Mouse (Mus musculus): ENCODE data around the gene Nacad. TPM values are rescaled to one million over a fixed set of nuclear protein-coding genes. Genes with fewer than 3 reads are reported as not detected.
A peak's percentile ranks its signal among the peaks of the same experiment; 100 is the strongest.
"Not testable (repeated sequence)": the region's sequence is repeated elsewhere in the genome, so short reads cannot be mapped to it uniquely, and the experiment has no call there.

Gene Nacad
- 0.96 TPM for polyA plus RNA-seq (2012; fragmentation: generic; extraction: Trizol)
- long read RNA-seq, experiment 1, result 0 reads
- long read RNA-seq, experiment 2, partial matches to known transcripts, result 1 of 2 reads
- long read RNA-seq, experiment 2, other reads (novel, unspliced or antisense), result 1 of 2 reads

DNA sequence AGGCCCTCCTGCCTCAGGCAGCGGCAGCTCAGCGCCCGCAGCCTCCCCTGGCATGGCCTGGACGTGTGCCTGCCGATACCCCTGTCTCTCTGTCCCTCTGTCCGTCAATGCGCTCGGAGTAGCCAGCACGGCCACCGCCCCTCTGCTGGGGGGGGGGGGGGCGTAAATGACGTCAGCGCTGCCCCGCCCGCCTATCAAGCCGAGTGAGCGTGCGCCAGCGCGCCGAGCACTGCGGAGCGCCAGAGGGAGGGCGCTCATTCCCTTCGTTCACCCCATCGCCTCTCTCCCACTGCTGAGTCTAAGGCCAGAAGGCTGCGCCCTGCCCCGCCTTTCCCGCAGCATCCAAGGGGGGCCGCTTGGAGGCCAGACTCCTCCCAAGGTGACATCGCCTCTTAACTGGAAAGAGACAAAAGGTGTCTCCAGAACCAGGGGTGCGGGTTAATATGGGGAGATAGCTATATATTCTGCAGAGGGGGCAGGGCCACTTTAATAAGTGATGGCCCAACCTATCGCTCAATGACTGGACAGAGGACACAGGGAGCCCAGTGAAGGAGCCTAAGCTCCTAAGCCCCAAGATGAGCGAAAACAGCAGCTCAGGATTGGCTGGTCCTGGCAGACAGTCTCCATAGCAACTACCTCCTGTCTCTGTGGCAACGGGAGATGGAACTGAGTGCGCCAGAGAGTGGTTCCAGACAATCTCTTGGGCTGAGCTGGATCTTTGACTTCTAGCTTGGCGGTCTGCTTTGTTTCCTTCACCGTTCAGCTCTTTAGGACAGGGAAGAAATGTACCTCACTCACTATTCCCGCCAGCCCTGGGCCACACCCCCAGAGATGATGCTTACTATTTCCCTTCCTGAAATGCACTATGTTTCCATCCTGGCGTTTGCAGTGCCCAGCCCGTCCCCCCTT, at the start of gene Nacad:
Gene Nacad (minus strand): TSS at position 563 of the 909 bp plus-strand sequence.
- H3ac ChIP-seq (ENCODE audit: control insufficient read depth, insufficient read length, low read depth), result no peak within 1 kb of the TSS
- no peaks in the 10 kb centered on the region for H3K79me2 ChIP-seq (ENCODE audit: control insufficient read depth, insufficient read depth)
- peaks cover 8% of the 10 kb centered on the region for H3K36me3 ChIP-seq (ENCODE audit: control insufficient read depth, insufficient read depth)
- TF ChIP-seq CTCF (IDR thresholded peaks at IDR 0.05; ENCODE audit: control insufficient read depth, insufficient read depth, insufficient read length) (no peak), USF1 (IDR thresholded peaks at IDR 0.05; ENCODE audit: low read depth) (no peak), MYOG (IDR thresholded peaks at IDR 0.05; ENCODE audit: control insufficient read depth, extremely low read depth, insufficient read length) (no peak), CEBPB (IDR thresholded peaks at IDR 0.05; ENCODE audit: low read depth) (no peak), FOSL1 (IDR thresholded peaks at IDR 0.05; ENCODE audit: insufficient read depth, low read length, poor library complexity, severe bottlenecking) (no peak), MAX (IDR thresholded peaks at IDR 0.05) (no peak), MYOD1 (IDR thresholded peaks at IDR 0.05; ENCODE audit: control insufficient read depth, insufficient read length, low read depth) (no peak)
- H3K4me3 ChIP-seq (ENCODE audit: insufficient read depth, poor library complexity, severe bottlenecking), result no peak within 1 kb of the TSS
- H3K27me3 ChIP-seq (ENCODE audit: control insufficient read depth, insufficient read depth, insufficient read length), result no peaks in the 10 kb centered on the region
- no peaks in the 10 kb centered on the region for H3K79me3 ChIP-seq (ENCODE audit: low read depth)

DNA sequence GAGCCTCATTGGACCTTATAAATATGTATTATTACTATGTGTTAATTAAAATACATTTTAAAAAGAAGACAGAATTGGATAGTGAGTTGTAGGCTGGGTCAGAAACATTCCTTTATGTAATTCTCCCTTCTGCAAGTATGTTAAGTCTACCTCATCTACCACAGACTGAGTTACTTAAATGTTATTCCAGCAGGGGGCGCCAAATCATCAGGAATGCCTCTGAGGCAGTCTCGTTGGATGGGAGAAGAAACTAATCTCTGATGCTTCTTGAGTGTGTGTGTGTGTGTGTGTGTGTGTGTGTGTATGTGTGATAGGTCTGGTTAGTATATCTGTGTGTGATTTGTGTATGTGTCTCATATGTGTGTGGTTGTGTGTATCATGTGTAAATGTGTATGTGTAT, 49.0 kb upstream of the Nacad start:
- Histone ChIP-seq H3K27me3 (ENCODE audit: control insufficient read depth, insufficient read depth, insufficient read length) (peaks cover 43% of the 10 kb centered on the region), H3K4me3 (ENCODE audit: insufficient read depth, poor library complexity, severe bottlenecking) (no peak overlapping the region), H3K79me3 (ENCODE audit: low read depth) (no peaks in the 10 kb centered on the region), H3K36me3 (ENCODE audit: control insufficient read depth, insufficient read depth) (no peaks in the 10 kb centered on the region), H3ac (ENCODE audit: control insufficient read depth, insufficient read length, low read depth) (no peak overlapping the region), H3K79me2 (ENCODE audit: control insufficient read depth, insufficient read depth) (no peaks in the 10 kb centered on the region)
- TF ChIP-seq FOSL1 (IDR thresholded peaks at IDR 0.05; ENCODE audit: insufficient read depth, low read length, poor library complexity, severe bottlenecking), result no peak
- TF ChIP-seq CTCF (IDR thresholded peaks at IDR 0.05; ENCODE audit: control insufficient read depth, insufficient read depth, insufficient read length), result peak; percentile 6
- no peak for TF ChIP-seq MAX (IDR thresholded peaks at IDR 0.05)

DNA sequence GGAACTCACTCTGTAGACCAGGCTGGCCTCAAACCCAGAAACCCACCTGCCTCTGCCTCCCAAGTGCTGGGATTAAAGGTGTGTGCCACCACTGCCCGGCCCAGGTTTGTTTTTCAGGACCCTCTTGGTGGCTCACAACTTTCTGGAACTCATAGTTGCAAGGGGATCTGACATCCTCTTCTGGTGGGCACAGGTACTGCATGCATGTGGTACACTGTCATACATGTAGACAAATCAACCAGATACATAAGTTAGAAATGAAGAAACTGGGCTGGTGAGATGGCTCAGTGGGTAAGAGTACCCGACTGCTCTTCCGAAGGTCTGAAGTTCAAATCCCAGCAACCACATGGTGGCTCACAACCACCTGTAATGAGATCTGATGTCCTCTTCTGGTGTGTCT, 47.1 kb upstream of the Nacad start:
- not testable (repeated sequence) for H3K36me3 ChIP-seq (ENCODE audit: control insufficient read depth, insufficient read depth); H3K4me3 ChIP-seq (ENCODE audit: insufficient read depth, poor library complexity, severe bottlenecking); H3K79me3 ChIP-seq (ENCODE audit: low read depth); H3ac ChIP-seq (ENCODE audit: control insufficient read depth, insufficient read length, low read depth); H3K79me2 ChIP-seq (ENCODE audit: control insufficient read depth, insufficient read depth)
- peaks cover 30% of the 10 kb centered on the region for H3K27me3 ChIP-seq (ENCODE audit: control insufficient read depth, insufficient read depth, insufficient read length)

DNA sequence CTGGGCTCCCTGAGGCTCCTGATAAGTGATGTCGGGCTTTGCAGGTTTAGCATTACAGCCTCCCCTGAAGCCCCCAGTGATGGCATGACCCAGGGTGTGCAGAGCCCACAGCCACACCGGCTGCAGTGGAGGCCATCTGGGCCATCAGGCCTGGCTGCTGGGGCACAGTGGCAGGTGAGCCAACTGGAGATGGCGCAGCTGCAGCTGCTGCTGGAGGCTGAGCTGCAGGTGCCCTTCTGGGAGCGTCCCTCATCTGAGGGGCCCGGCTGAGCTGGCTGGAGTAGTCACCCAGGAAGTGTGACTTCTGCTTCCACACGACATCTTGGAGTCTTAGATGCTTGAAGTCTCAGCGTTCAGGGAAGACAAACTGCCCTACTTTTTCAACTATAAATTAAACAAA, 44.7 kb upstream of the Nacad start:
- no peak overlapping the region for H3K4me3 ChIP-seq (ENCODE audit: insufficient read depth, poor library complexity, severe bottlenecking)
- H3K36me3 ChIP-seq (ENCODE audit: control insufficient read depth, insufficient read depth), result no peaks in the 10 kb centered on the region
- H3ac ChIP-seq (ENCODE audit: control insufficient read depth, insufficient read length, low read depth), result no peak overlapping the region
- TF ChIP-seq MYOD1 (IDR thresholded peaks at IDR 0.05; ENCODE audit: control insufficient read depth, insufficient read length, low read depth) (no peak), USF1 (IDR thresholded peaks at IDR 0.05; ENCODE audit: low read depth) (no peak)
- H3K79me2 ChIP-seq (ENCODE audit: control insufficient read depth, insufficient read depth), result no peaks in the 10 kb centered on the region
- H3K79me3 ChIP-seq (ENCODE audit: low read depth), result no peaks in the 10 kb centered on the region
- peaks cover 10% of the 10 kb centered on the region for H3K27me3 ChIP-seq (ENCODE audit: control insufficient read depth, insufficient read depth, insufficient read length)

DNA sequence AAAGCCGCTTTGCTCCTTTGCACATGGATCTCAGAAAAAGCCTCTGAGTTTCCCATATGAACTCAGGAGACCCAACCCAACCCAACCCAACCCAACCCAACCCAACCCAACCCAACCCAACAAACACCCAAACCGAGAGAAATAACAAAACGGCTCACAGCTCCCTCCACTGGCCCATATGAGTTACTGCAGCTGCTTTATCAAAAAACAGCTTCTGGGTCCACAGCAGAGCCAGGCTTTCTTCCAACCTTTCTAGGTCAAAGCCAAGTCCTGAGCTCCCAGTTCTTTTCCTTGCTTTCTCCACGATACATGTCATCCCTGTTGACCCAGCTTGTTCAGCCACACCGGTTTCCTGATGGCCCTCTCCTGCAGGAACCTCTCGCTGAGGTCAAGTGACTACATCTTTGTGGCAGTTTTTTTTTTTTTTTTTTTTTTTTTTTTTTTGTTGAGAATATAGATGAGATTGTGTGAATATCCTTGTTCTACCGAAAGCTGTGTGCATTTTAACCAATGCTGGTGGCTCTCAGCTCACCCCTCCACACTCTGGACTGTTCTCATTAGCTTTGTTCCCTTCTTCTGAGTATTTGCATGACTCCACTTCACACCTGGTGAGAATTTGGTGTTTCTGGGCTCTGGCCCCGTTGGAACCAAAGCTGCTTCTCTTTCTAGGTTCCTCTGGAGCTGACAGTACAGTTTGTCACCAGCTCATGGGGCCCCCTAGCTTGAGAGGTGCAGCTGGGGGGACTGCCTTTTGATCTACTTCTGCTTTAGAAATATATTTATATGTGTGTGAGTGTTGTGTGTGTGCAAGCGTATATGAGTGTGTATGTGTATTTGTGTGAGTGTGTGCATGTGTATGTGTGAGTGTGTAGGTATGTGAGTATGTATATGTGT, 42.2 kb upstream of the Nacad start:
- Histone ChIP-seq H3ac (ENCODE audit: control insufficient read depth, insufficient read length, low read depth) (no peak overlapping the region), H3K36me3 (ENCODE audit: control insufficient read depth, insufficient read depth) (no peaks in the 10 kb centered on the region), H3K79me3 (ENCODE audit: low read depth) (no peaks in the 10 kb centered on the region), H3K27me3 (ENCODE audit: control insufficient read depth, insufficient read depth, insufficient read length) (peaks cover 13% of the 10 kb centered on the region), H3K79me2 (ENCODE audit: control insufficient read depth, insufficient read depth) (no peaks in the 10 kb centered on the region), H3K4me3 (ENCODE audit: insufficient read depth, poor library complexity, severe bottlenecking) (no peak overlapping the region)
- no peak for TF ChIP-seq USF1 (IDR thresholded peaks at IDR 0.05; ENCODE audit: low read depth)
- no peak for TF ChIP-seq FOSL1 (IDR thresholded peaks at IDR 0.05; ENCODE audit: insufficient read depth, low read length, poor library complexity, severe bottlenecking)
- TF ChIP-seq MYOG (IDR thresholded peaks at IDR 0.05; ENCODE audit: control insufficient read depth, extremely low read depth, insufficient read length), result no peak
- no peak for TF ChIP-seq CTCF (IDR thresholded peaks at IDR 0.05; ENCODE audit: control insufficient read depth, insufficient read depth, insufficient read length)
- no peak for TF ChIP-seq MAX (IDR thresholded peaks at IDR 0.05)
- no peak for TF ChIP-seq CEBPB (IDR thresholded peaks at IDR 0.05; ENCODE audit: low read depth)
- TF ChIP-seq MYOD1 (IDR thresholded peaks at IDR 0.05; ENCODE audit: control insufficient read depth, insufficient read length, low read depth), result no peak

DNA sequence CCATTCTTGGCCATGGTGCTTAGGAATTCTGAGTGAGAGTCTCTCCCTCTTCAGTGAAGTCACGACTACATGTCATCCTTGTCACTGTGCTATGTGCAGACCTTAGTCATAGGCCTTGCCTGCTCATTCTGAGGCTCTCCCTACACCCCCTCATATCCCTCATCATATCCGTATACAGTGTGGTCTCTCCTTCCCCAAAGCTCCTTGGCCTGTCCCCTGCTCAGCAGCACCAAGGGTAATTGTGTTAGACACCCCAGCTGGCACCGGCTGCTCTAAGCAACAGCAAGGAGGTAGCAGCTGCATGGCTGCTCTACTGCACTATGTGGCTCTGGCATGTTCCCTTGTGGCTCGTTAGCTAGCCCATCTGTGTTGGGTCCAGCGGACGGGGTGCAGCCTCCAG, 38.7 kb upstream of the Nacad start:
- H3ac ChIP-seq (ENCODE audit: control insufficient read depth, insufficient read length, low read depth), result no peak overlapping the region
- no peaks in the 10 kb centered on the region for H3K79me3 ChIP-seq (ENCODE audit: low read depth)
- H3K36me3 ChIP-seq (ENCODE audit: control insufficient read depth, insufficient read depth), result no peaks in the 10 kb centered on the region
- TF ChIP-seq USF1 (IDR thresholded peaks at IDR 0.05; ENCODE audit: low read depth) (no peak), MYOD1 (IDR thresholded peaks at IDR 0.05; ENCODE audit: control insufficient read depth, insufficient read length, low read depth) (no peak), MAX (IDR thresholded peaks at IDR 0.05) (no peak), MYOG (IDR thresholded peaks at IDR 0.05; ENCODE audit: control insufficient read depth, extremely low read depth, insufficient read length) (no peak), FOSL1 (IDR thresholded peaks at IDR 0.05; ENCODE audit: insufficient read depth, low read length, poor library complexity, severe bottlenecking) (no peak), CTCF (IDR thresholded peaks at IDR 0.05; ENCODE audit: control insufficient read depth, insufficient read depth, insufficient read length) (no peak), CEBPB (IDR thresholded peaks at IDR 0.05; ENCODE audit: low read depth) (no peak)
- H3K27me3 ChIP-seq (ENCODE audit: control insufficient read depth, insufficient read depth, insufficient read length), result peaks cover 14% of the 10 kb centered on the region
- H3K4me3 ChIP-seq (ENCODE audit: insufficient read depth, poor library complexity, severe bottlenecking), result no peak overlapping the region
- H3K79me2 ChIP-seq (ENCODE audit: control insufficient read depth, insufficient read depth), result no peaks in the 10 kb centered on the region
